Mouse (Mus musculus) MEL (cell line): Measurements from ENCODE around the gene Gabbr2. TPM values are rescaled to one million over a fixed set of nuclear protein-coding genes. Genes with fewer than 3 reads are reported as not detected.

Experiments used
- DNase-seq: peaks from one replicate; pipeline ENCODE4 v3.0.0; 2011; ENCODE audit warnings: low read depth, low spot score
- H3K27ac ChIP-seq: 2 replicates; pipeline ENCODE4 v1.5.1; 2012; ENCODE audit warnings: low read depth, mild to moderate bottlenecking, control low read depth, low read length, moderate library complexity; ENCODE audit not compliant: control insufficient read depth
- H3K27me3 ChIP-seq, 2 experiments: fragments of 150-350 bp in 1 of 2; sonication (generic) in 1 of 2; 2 replicates each; pipeline ENCODE4 v1.6.1; 2012; ENCODE audit warnings: low read length in 2 of 2, mild to moderate bottlenecking in 2 of 2, improper control_type of control experiment in 1 of 2, moderate library complexity in 1 of 2; ENCODE audit not compliant: insufficient read depth in 2 of 2, control insufficient read depth in 1 of 2
- H3K36me3 ChIP-seq, 2 experiments: 2 replicates each; pipeline ENCODE4 v1.6.1; 2012 to 2014; ENCODE audit warnings: low read length in 2 of 2, improper control_type of control experiment in 1 of 2, inconsistent platforms in 1 of 2, mild to moderate bottlenecking in 1 of 2; ENCODE audit not compliant: insufficient read depth in 2 of 2, control insufficient read depth in 1 of 2
- H3K4me1 ChIP-seq, 2 experiments: fragments of 150-350 bp in 1 of 2; sonication (generic) in 1 of 2; 2 replicates each; pipeline ENCODE4 v1.6.1; 2012; ENCODE audit warnings: low read length in 2 of 2, improper control_type of control experiment in 1 of 2, mild to moderate bottlenecking in 1 of 2; ENCODE audit not compliant: insufficient read depth in 2 of 2, control insufficient read depth in 1 of 2
- H3K4me3 ChIP-seq, 2 experiments: fragments of 150-350 bp in 1 of 2; sonication (generic) in 1 of 2; 2 replicates each; pipeline ENCODE4 v1.5.1; 2012; ENCODE audit warnings: low read depth in 2 of 2, low read length in 2 of 2, mild to moderate bottlenecking in 2 of 2, moderate library complexity in 2 of 2, control low read depth in 1 of 2, improper control_type of control experiment in 1 of 2; ENCODE audit not compliant: control insufficient read depth in 1 of 2, insufficient read depth in 1 of 2
- H3K79me2 ChIP-seq: 2 replicates; pipeline ENCODE4 v1.6.1; 2012; ENCODE audit warnings: mild to moderate bottlenecking, low read length, moderate library complexity; ENCODE audit not compliant: control insufficient read depth, poor library complexity, insufficient read depth
- H3K9ac ChIP-seq: 2 replicates; pipeline ENCODE4 v1.6.1; 2012; ENCODE audit warnings: low read depth, mild to moderate bottlenecking, control low read depth, low read length, moderate library complexity; ENCODE audit not compliant: control insufficient read depth, poor library complexity, severe bottlenecking
- H3K9me3 ChIP-seq: fragments of 150-350 bp; sonication (generic); replicated peaks from 2 replicates; pipeline ENCODE4 v1.6.1; 2012; ENCODE audit warnings: mild to moderate bottlenecking, low read length, improper control_type of control experiment, moderate library complexity; ENCODE audit not compliant: insufficient read depth
- CHD1 ChIP-seq: IDR thresholded peaks from 2 replicates; pipeline ENCODE4 v1.6.1; 2012; ENCODE audit warnings: low read depth, mild to moderate bottlenecking, inconsistent platforms, low read length, improper control_type of control experiment
- ELF1 ChIP-seq: IDR thresholded peaks from 2 replicates; pipeline ENCODE4 v1.6.1; 2014; ENCODE audit warnings: low read depth, mild to moderate bottlenecking, inconsistent platforms, low read length, improper control_type of control experiment, moderate library complexity
- EP300 ChIP-seq, 2 experiments: IDR thresholded peaks; 2 replicates each; pipeline ENCODE4 v1.6.1; 2011; ENCODE audit warnings: improper control_type of control experiment in 2 of 2, low read length in 2 of 2, low read depth in 1 of 2, mild to moderate bottlenecking in 1 of 2
- GABPA ChIP-seq: IDR thresholded peaks from 2 replicates; pipeline ENCODE4 v1.6.1; 2012; ENCODE audit warnings: low read depth, mild to moderate bottlenecking, inconsistent platforms, low read length, improper control_type of control experiment, moderate library complexity
- HCFC1 ChIP-seq: IDR thresholded peaks from 2 replicates; pipeline ENCODE4 v1.6.1; 2012; ENCODE audit warnings: low read depth, mild to moderate bottlenecking, inconsistent platforms, low read length, improper control_type of control experiment, moderate library complexity
- JUND ChIP-seq: IDR thresholded peaks from 2 replicates; pipeline ENCODE4 v1.6.1; 2011; ENCODE audit warnings: low read depth, mild to moderate bottlenecking, improper control_type of control experiment, low read length
- KAT2A ChIP-seq: conservative IDR thresholded peaks from 2 replicates; pipeline ENCODE4 v1.6.1; 2012; ENCODE audit warnings: low read depth, low read length, improper control_type of control experiment, inconsistent platforms
- MAX ChIP-seq: IDR thresholded peaks from 2 replicates; pipeline ENCODE4 v1.6.1; 2011; ENCODE audit warnings: low read length, improper control_type of control experiment
- MAZ ChIP-seq: IDR thresholded peaks from 2 replicates; pipeline ENCODE4 v1.6.1; 2012; ENCODE audit warnings: low read depth, mild to moderate bottlenecking, inconsistent platforms, low read length, improper control_type of control experiment
- MEF2A ChIP-seq: IDR thresholded peaks from 2 replicates; pipeline ENCODE4 v1.6.1; 2014; ENCODE audit warnings: low read depth, mild to moderate bottlenecking, inconsistent platforms, low read length, improper control_type of control experiment; ENCODE audit not compliant: poor library complexity, insufficient replicate concordance, severe bottlenecking; ENCODE audit errors: extremely low read depth
- MXI1 ChIP-seq: IDR thresholded peaks from 2 replicates; pipeline ENCODE4 v1.6.1; 2011; ENCODE audit warnings: mild to moderate bottlenecking, low read depth, low read length, improper control_type of control experiment
- MYB ChIP-seq: IDR thresholded peaks from 2 replicates; pipeline ENCODE4 v1.6.1; 2011; ENCODE audit warnings: mild to moderate bottlenecking, low read depth, low read length, improper control_type of control experiment
- MYC ChIP-seq: IDR thresholded peaks from 2 replicates; pipeline ENCODE4 v1.6.1; 2011; ENCODE audit warnings: low read depth, mild to moderate bottlenecking, low read length, improper control_type of control experiment, moderate library complexity
- NRF1 ChIP-seq: IDR thresholded peaks from 2 replicates; pipeline ENCODE4 v1.6.1; 2014; ENCODE audit warnings: low read depth, mild to moderate bottlenecking, inconsistent platforms, low read length, improper control_type of control experiment, moderate library complexity; ENCODE audit not compliant: poor library complexity, insufficient read depth, severe bottlenecking
- POLR2A ChIP-seq, 2 experiments: IDR thresholded peaks; 2 replicates each; pipeline ENCODE4 v1.6.1; 2011 to 2012; ENCODE audit warnings: low read length in 2 of 2, mild to moderate bottlenecking in 2 of 2, control low read depth in 1 of 2, improper control_type of control experiment in 1 of 2, low read depth in 1 of 2, moderate library complexity in 1 of 2; ENCODE audit not compliant: control insufficient read depth in 1 of 2, insufficient read depth in 1 of 2, poor library complexity in 1 of 2
- POLR2AphosphoS2 ChIP-seq: IDR thresholded peaks from 2 replicates; pipeline ENCODE4 v1.6.1; 2011; ENCODE audit warnings: low read length, improper control_type of control experiment
- POLR2AphosphoS5 ChIP-seq: IDR thresholded peaks from 2 replicates; pipeline ENCODE4 v1.6.1; 2012; ENCODE audit warnings: low read depth, borderline replicate concordance, mild to moderate bottlenecking, inconsistent platforms, low read length, moderate library complexity, mixed read lengths
- RAD21 ChIP-seq: IDR thresholded peaks from 2 replicates; pipeline ENCODE4 v1.6.1; 2011; ENCODE audit warnings: mild to moderate bottlenecking, low read depth, low read length, improper control_type of control experiment
- RCOR1 ChIP-seq: IDR thresholded peaks from 2 replicates; pipeline ENCODE4 v1.6.1; 2012; ENCODE audit warnings: low read depth, mild to moderate bottlenecking, inconsistent platforms, low read length, improper control_type of control experiment
- SIN3A ChIP-seq: IDR thresholded peaks from 2 replicates; pipeline ENCODE4 v1.6.1; 2012; ENCODE audit warnings: low read length, improper control_type of control experiment, inconsistent platforms
- SMC3 ChIP-seq: IDR thresholded peaks from 2 replicates; pipeline ENCODE4 v1.6.1; 2011; ENCODE audit warnings: low read depth, low read length, improper control_type of control experiment
- TBP ChIP-seq: IDR thresholded peaks from 2 replicates; pipeline ENCODE4 v1.8.0; 2011; ENCODE audit warnings: low read depth, low read length, improper control_type of control experiment
- TCF12 ChIP-seq: IDR thresholded peaks from 2 replicates; pipeline ENCODE4 v1.6.1; 2014; ENCODE audit warnings: low read depth, mild to moderate bottlenecking, inconsistent platforms, low read length, improper control_type of control experiment, moderate library complexity
- UBTF ChIP-seq: IDR thresholded peaks from 2 replicates; pipeline ENCODE4 v1.6.1; 2012; ENCODE audit warnings: low read depth, mild to moderate bottlenecking, inconsistent platforms, low read length, improper control_type of control experiment, moderate library complexity, borderline replicate concordance; ENCODE audit not compliant: insufficient read depth
- USF1 ChIP-seq: IDR thresholded peaks from 2 replicates; pipeline ENCODE4 v1.6.1; 2014; ENCODE audit warnings: low read depth, mild to moderate bottlenecking, inconsistent platforms, low read length, improper control_type of control experiment, moderate library complexity
- USF2 ChIP-seq, 2 experiments: IDR thresholded peaks; 2 replicates each; pipeline ENCODE4 v1.6.1; 2011 to 2012; ENCODE audit warnings: improper control_type of control experiment in 2 of 2, low read length in 2 of 2, borderline replicate concordance in 1 of 2, inconsistent platforms in 1 of 2, low read depth in 1 of 2, mild to moderate bottlenecking in 1 of 2; ENCODE audit not compliant: insufficient read depth in 1 of 2
- ZKSCAN1 ChIP-seq: IDR thresholded peaks from 2 replicates; pipeline ENCODE4 v1.6.1; 2012; ENCODE audit warnings: low read depth, mild to moderate bottlenecking, inconsistent platforms, low read length, improper control_type of control experiment, moderate library complexity
- ZMIZ1 ChIP-seq: IDR thresholded peaks from 2 replicates; pipeline ENCODE4 v1.6.1; 2012; ENCODE audit warnings: low read depth, mild to moderate bottlenecking, inconsistent platforms, low read length, improper control_type of control experiment, moderate library complexity
- ZNF384 ChIP-seq: IDR thresholded peaks from 2 replicates; pipeline ENCODE4 v1.6.1; 2012; ENCODE audit warnings: low read depth, mild to moderate bottlenecking, inconsistent platforms, low read length, improper control_type of control experiment
- polyA plus RNA-seq, 2 experiments: library from polyadenylated mRNA; stranded (reverse) in 1 of 2; unstranded in 1 of 2; fragments of >175 nt in 1 of 2; fragments of >200 nt in 1 of 2; gene quantifications; 2 replicates each; pipeline versions ENCODE4 v1.2.1 to v1.2.4; 2012; ENCODE audit warnings: low replicate concordance in 2 of 2, low read depth in 1 of 2; ENCODE audit not compliant: insufficient read length in 2 of 2, insufficient read depth in 1 of 2, missing spikeins in 1 of 2
- total RNA-seq: library from RNA; depleted of rRNA; stranded (reverse); fragments of 300-350 nt; gene quantifications from 2 replicates; pipeline ENCODE4 v1.2.3, GENCODE M21; 2012

Gene Gabbr2
- total and polyA plus RNA-seq, 3 experiments, result not detected

DNA sequence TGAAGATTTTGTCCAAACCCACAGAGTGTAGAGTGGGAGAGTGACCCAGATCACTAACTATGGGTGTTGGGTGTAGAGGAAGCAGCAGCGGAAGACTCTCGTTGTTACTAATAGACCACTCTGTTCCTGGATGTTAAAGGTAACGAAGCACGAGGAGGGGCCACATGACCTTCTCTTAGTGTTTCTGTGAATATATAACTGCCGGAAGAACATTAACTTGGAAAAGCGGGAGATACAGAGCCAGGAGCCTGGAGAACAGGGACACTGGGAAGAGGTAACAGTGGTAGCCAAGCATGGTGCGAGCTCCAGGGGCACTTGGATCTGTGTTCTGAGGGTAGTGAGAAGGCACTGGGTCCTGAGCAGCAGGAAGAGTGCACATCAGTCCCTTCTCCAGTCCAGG is 38.7 kb downstream of the Gabbr2 start:
- no peaks in the 10 kb centered on the region; a peak in 2 of 4 replicates for H3K27me3 ChIP-seq
- no peaks in the 10 kb centered on the region for H3K9me3 ChIP-seq
- no peak overlapping the region for H3K4me3 ChIP-seq
- no peaks in the 10 kb centered on the region for H3K79me2 ChIP-seq
- H3K9ac ChIP-seq, result no peak overlapping the region
- H3K27ac ChIP-seq, result no peak overlapping the region
- no peaks in the 10 kb centered on the region for H3K4me1 ChIP-seq
- no peaks in the 10 kb centered on the region for H3K36me3 ChIP-seq
- no peak for TF ChIP-seq POLR2AphosphoS5
- TF ChIP-seq KAT2A, result no peak
- no peak for TF ChIP-seq ZMIZ1
- no peak for TF ChIP-seq SMC3
- no peak for TF ChIP-seq MYB
- no peak for TF ChIP-seq MEF2A
- no peak for TF ChIP-seq GABPA
- TF ChIP-seq MAZ, result no peak
- TF ChIP-seq NRF1, result no peak
- no peak for DNase-seq

DNA sequence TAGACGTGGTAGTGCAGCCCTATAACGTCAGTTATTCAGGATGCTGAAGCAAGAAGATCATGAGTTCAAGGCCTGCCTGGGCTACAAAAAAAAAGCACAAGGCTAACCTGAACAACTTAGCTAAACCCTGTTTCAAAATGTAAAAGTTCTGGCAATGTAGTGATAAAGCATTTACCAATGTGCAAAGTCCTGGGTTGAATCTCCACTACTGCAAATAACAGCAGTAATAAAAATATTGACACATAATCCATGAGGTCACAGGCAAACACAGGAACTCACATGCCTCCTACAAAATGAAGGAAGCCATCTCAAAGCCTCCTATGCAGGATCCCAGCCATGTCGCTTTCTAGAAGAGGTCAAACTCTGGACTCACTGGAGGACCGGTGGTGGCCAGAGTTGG is 39.1 kb downstream of the Gabbr2 start:
- no peak for DNase-seq

DNA sequence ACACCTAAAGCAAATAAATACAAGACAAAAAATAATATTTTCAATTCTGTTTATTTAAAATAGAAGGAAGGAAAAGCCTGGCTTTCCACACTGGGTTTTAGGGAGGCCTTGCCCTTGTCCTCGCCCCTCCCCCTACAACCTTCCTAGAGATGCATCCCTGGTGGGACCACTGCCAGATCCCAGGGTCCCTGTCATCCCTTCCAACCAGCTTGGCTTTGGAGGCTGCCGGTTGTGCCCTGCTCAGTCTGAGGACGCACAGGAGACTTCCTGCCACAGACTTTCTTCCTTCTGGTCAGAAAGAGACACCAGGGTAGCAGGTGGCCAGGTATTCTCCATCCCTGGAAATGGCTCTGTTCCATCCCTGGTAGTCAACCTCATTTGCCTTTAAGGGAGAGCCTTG is 57.4 kb downstream of the Gabbr2 start:
- H3K79me2 ChIP-seq, result no peaks in the 10 kb centered on the region
- H3K27ac ChIP-seq, result no peak overlapping the region
- no peak for DNase-seq
- H3K4me3 ChIP-seq, result no peak overlapping the region
- no peaks in the 10 kb centered on the region for H3K27me3 ChIP-seq
- H3K4me1 ChIP-seq, result no peaks in the 10 kb centered on the region
- H3K9me3 ChIP-seq, result no peaks in the 10 kb centered on the region
- TF ChIP-seq UBTF, result no peak
- no peak for TF ChIP-seq USF2 (IDR thresholded peaks at IDR 0.05; ENCODE audit: borderline replicate concordance in 1 of 2, insufficient read depth in 1 of 2, low read depth in 1 of 2, low read length in 2 of 2)
- no peak for TF ChIP-seq ELF1
- TF ChIP-seq KAT2A, result no peak
- no peak for TF ChIP-seq MYC
- no peak for TF ChIP-seq EP300 (IDR thresholded peaks at IDR 0.05; ENCODE audit: low read depth in 1 of 2, low read length in 2 of 2)
- no peak for TF ChIP-seq ZKSCAN1
- no peak for TF ChIP-seq TBP
- no peak for TF ChIP-seq HCFC1
- no peak overlapping the region for H3K9ac ChIP-seq
- no peaks in the 10 kb centered on the region for H3K36me3 ChIP-seq

More for the DNA sequence above, 39.1 kb downstream of the Gabbr2 start:
- no peaks in the 10 kb centered on the region for H3K9me3 ChIP-seq
- no peak overlapping the region for H3K9ac ChIP-seq
- no peak overlapping the region for H3K4me3 ChIP-seq
- no peaks in the 10 kb centered on the region for H3K4me1 ChIP-seq
- no peaks in the 10 kb centered on the region; a peak in 2 of 4 replicates for H3K27me3 ChIP-seq
- no peak overlapping the region for H3K27ac ChIP-seq
- H3K79me2 ChIP-seq, result no peaks in the 10 kb centered on the region
- H3K36me3 ChIP-seq, result no peaks in the 10 kb centered on the region
- TF ChIP-seq USF2 (IDR thresholded peaks at IDR 0.05; ENCODE audit: borderline replicate concordance in 1 of 2, insufficient read depth in 1 of 2, low read depth in 1 of 2, low read length in 2 of 2) (no peak), TCF12 (no peak), ELF1 (no peak), UBTF (no peak), RAD21 (no peak), RCOR1 (no peak), SIN3A (no peak), POLR2A (IDR thresholded peaks at IDR 0.05; ENCODE audit: control insufficient read depth in 1 of 2, insufficient read depth in 1 of 2, low read depth in 1 of 2, low read length in 2 of 2, poor library complexity in 1 of 2) (no peak), MXI1 (no peak), CHD1 (no peak), MAX (no peak), POLR2AphosphoS2 (no peak), ZNF384 (no peak), USF1 (no peak), JUND (no peak)
